Mouse (Mus musculus) myocyte (in vitro differentiated cells): Measurements from ENCODE around the gene Crlf1. TPM values are rescaled to one million over a fixed set of nuclear protein-coding genes. Genes with fewer than 3 reads are reported as not detected.

Source experiments
- H3K27me3 ChIP-seq: one replicate; pipeline ENCODE4 v1.6.1; 2011; ENCODE audit not compliant: control insufficient read depth, insufficient read depth, insufficient read length
- H3K36me3 ChIP-seq: one replicate; pipeline ENCODE4 v1.6.1; 2011; ENCODE audit not compliant: control insufficient read depth, insufficient read depth
- H3K4me2 ChIP-seq: one replicate; pipeline ENCODE4 v1.6.1; 2011; ENCODE audit warnings: low read depth, control low read depth
- H3K4me3 ChIP-seq: one replicate; pipeline ENCODE4 v1.5.1; 2011; ENCODE audit warnings: mild to moderate bottlenecking, control low read depth, moderate library complexity
- H3K79me2 ChIP-seq: one replicate; pipeline ENCODE4 v1.6.1; 2011; ENCODE audit not compliant: control insufficient read depth, insufficient read depth
- H3ac ChIP-seq: one replicate; pipeline ENCODE4 v1.6.1; 2011; ENCODE audit not compliant: control insufficient read depth, insufficient read length
- CEBPB ChIP-seq: IDR thresholded peaks from 2 replicates; pipeline ENCODE4 v1.6.1; 2011; ENCODE audit warnings: mild to moderate bottlenecking, moderate library complexity; ENCODE audit not compliant: poor library complexity, insufficient read depth, severe bottlenecking
- POLR2AphosphoS2 ChIP-seq: IDR thresholded peaks from one replicate; pipeline ENCODE4 v1.6.1; 2011; ENCODE audit warnings: low read depth, control low read depth; ENCODE audit not compliant: insufficient read length
- TCF3 ChIP-seq: IDR thresholded peaks from one replicate; pipeline ENCODE4 v1.6.1; 2011; ENCODE audit warnings: low read depth, control low read depth; ENCODE audit not compliant: insufficient read length
- polyA plus RNA-seq: library from polyadenylated mRNA; unstranded; fragments of >200 nt; fragmentation: generic; extraction: Trizol; gene quantifications from one replicate; pipeline ENCODE4 v1.2.1, GENCODE M21; 2012; ENCODE audit warnings: missing spikeins

Gene Crlf1
- polyA plus RNA-seq, 1 experiment: 99.1 TPM

DNA sequence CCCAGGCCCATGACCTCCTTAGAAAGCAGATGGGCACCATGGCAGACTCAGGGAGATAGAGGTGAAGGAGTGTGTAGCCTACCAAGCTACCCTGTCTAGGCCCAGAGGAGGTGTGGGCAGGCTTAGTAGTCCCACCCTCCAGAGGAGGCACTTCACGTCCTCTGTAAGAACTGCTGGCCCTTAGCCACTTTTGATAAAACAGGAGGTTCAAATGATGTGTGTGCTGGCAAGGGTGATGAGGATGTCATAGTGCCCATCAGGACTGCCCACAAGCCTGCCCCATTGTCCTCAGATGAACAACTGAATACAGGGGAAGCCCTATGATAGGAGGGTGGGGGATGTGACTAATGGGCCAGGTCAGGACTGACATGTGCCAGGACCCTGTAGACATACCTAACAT, 59.9 kb downstream of the Crlf1 start:
- Histone ChIP-seq H3K4me2 (no peak overlapping the region), H3K36me3 (no peaks in the 10 kb centered on the region), H3K79me2 (peaks cover 64% of the 10 kb centered on the region), H3K27me3 (no peaks in the 10 kb centered on the region), H3K4me3 (no peak overlapping the region), H3ac (no peak overlapping the region)
- TF ChIP-seq TCF3: no peak
- no peak for TF ChIP-seq CEBPB
- TF ChIP-seq POLR2AphosphoS2: no peak

Other genes starting within 250 kb of the Crlf1 start
- gene Homer3, start 210.3 kb upstream of the Crlf1 start, polyA plus RNA-seq: 43.6 TPM
- gene Ddx49, start 190.7 kb upstream of the Crlf1 start, polyA plus RNA-seq: 106 TPM
- gene Cope, start 190.6 kb upstream of the Crlf1 start, polyA plus RNA-seq: 236 TPM
- gene Cers1, start 177.4 kb upstream of the Crlf1 start, polyA plus RNA-seq: 4.4 TPM
- 2.6 TPM for gene Gdf1, start 163.3 kb upstream of the Crlf1 start, polyA plus RNA-seq
- gene Upf1, start 139.9 kb upstream of the Crlf1 start, polyA plus RNA-seq: 35.8 TPM
- 0.05 TPM for gene Comp, start 119.6 kb upstream of the Crlf1 start, polyA plus RNA-seq
- 9.6 TPM for gene Crtc1, start 53.6 kb upstream of the Crlf1 start, polyA plus RNA-seq
- 32.5 TPM for gene Klhl26, start 16.2 kb upstream of the Crlf1 start, polyA plus RNA-seq
- gene Tmem59l, start 5.8 kb upstream of the Crlf1 start, polyA plus RNA-seq: 0.04 TPM
- gene Rex1bd, start 13.6 kb downstream of the Crlf1 start, polyA plus RNA-seq: 259 TPM
- gene Uba52, start 17.6 kb downstream of the Crlf1 start, polyA plus RNA-seq: 2,253 TPM
- 329 TPM for gene Fkbp8, start 34.6 kb downstream of the Crlf1 start, polyA plus RNA-seq
- 73.8 TPM for gene Kxd1, start 34.8 kb downstream of the Crlf1 start, polyA plus RNA-seq
- 12.7 TPM for gene Ell, start 46.3 kb downstream of the Crlf1 start, polyA plus RNA-seq
- gene Isyna1, start 101.2 kb downstream of the Crlf1 start, polyA plus RNA-seq: 40.4 TPM
- gene Ssbp4, start 115.7 kb downstream of the Crlf1 start, polyA plus RNA-seq: 133 TPM
- not detected for gene Lrrc25, start 123.0 kb downstream of the Crlf1 start, polyA plus RNA-seq
- gene Gdf15, start 139.3 kb downstream of the Crlf1 start, polyA plus RNA-seq: 54.1 TPM
- gene Pgpep1, start 167.2 kb downstream of the Crlf1 start, polyA plus RNA-seq: 38.5 TPM
- 178 TPM for gene Lsm4, start 180.1 kb downstream of the Crlf1 start, polyA plus RNA-seq
- gene Jund, start 205.8 kb downstream of the Crlf1 start, polyA plus RNA-seq: 246 TPM
- 0.02 TPM for gene Iqcn, start 210.3 kb downstream of the Crlf1 start, polyA plus RNA-seq
- 0.23 TPM for gene Gm3336, start 225.4 kb downstream of the Crlf1 start, polyA plus RNA-seq
- gene Pde4c, start 230.6 kb downstream of the Crlf1 start, polyA plus RNA-seq: 0.10 TPM